Mouse (Mus musculus): Measurements from ENCODE around the gene Pdgfd.
"Not testable (repeated sequence)": the region's sequence is repeated elsewhere in the genome, so short reads cannot be mapped to it uniquely, and the experiment has no call there.

Gene Pdgfd

GRCm38 (mm10) chr9:6168391-6169037, at the start of gene Pdgfd:
Gene Pdgfd (plus strand): TSS chr9:6168584.
- in situ Hi-C loops (cut with MboI; ENCODE audit: low sequenced_read_pairs) = no loop called here

GRCm38 (mm10) chr9:6169038-6169431, 651 bp downstream of the Pdgfd start:
- in situ Hi-C loops (cut with MboI; ENCODE audit: low sequenced_read_pairs) = no loop called here

- in situ Hi-C loops (cut with MboI; ENCODE audit: low sequenced_read_pairs) = no loop called here
These were observed 2.6 kb downstream of the Pdgfd start for GRCm38 (mm10) chr9:6170962-6171361.

DNA sequence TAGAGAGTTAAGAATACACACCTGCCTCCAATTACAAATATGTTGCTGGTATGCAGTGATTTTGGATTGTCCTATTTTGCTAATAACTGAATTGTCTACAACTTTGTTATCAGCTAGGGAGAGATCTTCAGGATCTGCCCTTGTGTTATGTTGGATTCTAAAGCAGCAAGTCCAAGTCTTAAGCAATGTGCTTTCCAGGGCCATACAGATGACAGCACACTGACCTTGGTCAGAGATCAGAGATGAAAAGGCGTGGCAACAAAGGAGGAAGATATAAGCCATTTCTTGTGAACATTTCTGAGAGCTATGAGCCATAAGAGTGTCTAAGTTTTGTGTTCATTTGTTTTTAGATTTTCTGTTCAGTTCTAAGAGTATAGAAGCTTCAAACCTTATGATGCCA, 4.9 kb downstream of the Pdgfd start:
- in situ Hi-C loops (cut with MboI; ENCODE audit: low sequenced_read_pairs) = no loop called here

- in situ Hi-C loops (cut with MboI; ENCODE audit: low sequenced_read_pairs) = no loop called here
These were observed 7.3 kb downstream of the Pdgfd start for GRCm38 (mm10) chr9:6175731-6176130.

DNA sequence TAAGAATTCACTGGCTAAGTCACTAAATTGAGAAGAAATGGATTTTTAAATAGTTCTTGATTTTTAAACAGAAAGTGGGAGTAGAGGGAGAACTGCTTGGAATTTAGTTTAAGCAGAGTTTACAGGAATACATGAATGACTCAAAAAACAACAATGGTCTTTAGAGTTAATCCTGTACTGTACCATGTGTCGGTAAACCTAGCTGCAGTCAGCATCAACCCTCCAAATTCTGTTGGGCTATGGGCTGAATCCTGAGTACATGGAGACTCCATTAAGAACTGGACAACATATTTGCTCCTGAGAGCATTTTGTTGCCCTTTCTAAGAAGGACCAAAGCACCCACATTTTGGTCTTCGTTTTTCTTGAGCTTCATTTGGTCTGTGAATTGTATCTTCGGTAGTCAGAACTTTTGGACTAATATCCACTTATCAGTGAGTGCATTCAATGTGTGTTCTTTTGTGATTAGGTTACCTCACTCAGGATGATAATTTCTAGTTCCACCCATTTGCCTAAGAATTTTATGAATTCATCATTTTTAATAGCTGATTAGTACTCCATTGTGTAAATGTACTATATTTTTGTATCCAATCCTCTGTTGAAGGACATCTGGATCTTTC, 14.0 kb downstream of the Pdgfd start:
- in situ Hi-C loops (cut with MboI; ENCODE audit: low sequenced_read_pairs) = no loop called here

DNA sequence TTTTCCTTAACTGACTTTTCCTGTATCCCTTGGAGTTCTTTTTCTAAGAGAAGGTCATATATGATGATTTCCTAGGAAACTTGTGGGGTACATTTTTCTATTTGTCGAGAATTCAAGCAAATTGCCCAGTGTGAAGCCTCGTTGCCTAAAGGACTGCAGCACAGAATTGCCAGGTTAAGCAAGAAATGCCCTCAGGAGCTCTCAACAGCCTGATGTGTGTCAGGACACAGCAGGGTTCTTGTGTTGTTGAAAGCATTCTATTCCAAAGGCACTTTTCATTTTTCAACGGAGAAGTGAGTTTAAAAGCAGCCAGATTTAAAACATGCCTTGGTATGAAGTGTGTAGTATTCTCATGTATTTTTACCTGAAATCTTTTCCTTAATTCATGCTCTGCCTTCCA, 19.6 kb downstream of the Pdgfd start:
- in situ Hi-C loops (cut with MboI; ENCODE audit: low sequenced_read_pairs) = no loop called here

GRCm38 (mm10) chr9:6193352-6193751, 25.0 kb downstream of the Pdgfd start:
- in situ Hi-C loops (cut with MboI; ENCODE audit: low sequenced_read_pairs) = no loop called here

DNA sequence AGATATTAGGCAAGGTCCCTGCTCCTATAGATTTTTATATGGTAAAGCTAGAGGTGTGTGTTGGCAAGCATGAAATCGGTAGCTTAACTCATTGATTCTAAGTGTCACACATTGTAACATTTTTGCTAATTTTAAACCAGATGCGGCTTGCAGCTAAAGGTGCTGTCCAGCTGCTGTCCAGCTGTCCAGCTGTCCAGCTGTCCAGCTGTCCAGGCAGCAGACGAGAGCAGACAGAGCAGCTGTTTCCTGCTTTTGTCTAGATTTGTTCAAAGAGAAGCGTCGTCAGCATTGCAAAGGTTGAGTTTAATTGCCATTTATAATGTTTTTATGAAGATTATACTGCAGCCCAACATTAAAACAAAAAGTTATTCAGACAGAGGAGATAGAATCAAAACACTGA, 44.5 kb downstream of the Pdgfd start:
- in situ Hi-C loops (cut with MboI; ENCODE audit: low sequenced_read_pairs) = no loop called here

- in situ Hi-C loops (cut with MboI; ENCODE audit: low sequenced_read_pairs) = no loop called here
These were observed 49.1 kb downstream of the Pdgfd start for GRCm38 (mm10) chr9:6217505-6217904.

DNA sequence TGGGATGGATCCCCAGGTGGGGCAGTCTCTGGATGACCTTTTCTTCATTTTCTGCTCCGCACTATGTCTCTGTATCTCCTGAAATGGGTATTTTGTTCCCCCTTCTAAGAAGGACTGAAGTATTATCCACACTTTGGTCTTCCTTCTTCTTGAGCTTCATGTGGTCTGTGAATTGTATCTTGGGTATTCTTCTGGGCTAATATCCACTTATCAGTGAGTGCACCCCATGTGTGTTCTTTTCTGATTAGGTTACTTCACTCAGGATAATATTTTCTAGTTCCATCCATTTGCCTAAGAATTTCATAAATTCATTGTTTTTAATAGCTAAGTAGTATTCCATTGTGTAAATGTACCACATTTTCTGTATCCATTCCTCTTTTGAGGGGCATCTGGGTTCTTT, 67.6 kb downstream of the Pdgfd start:
- in situ Hi-C loops (cut with MboI; ENCODE audit: low sequenced_read_pairs) = not testable (repeated sequence)

- in situ Hi-C loops (cut with MboI; ENCODE audit: low sequenced_read_pairs) = no loop called here
These were observed 81.9 kb downstream of the Pdgfd start for GRCm38 (mm10) chr9:6250320-6250719.

DNA sequence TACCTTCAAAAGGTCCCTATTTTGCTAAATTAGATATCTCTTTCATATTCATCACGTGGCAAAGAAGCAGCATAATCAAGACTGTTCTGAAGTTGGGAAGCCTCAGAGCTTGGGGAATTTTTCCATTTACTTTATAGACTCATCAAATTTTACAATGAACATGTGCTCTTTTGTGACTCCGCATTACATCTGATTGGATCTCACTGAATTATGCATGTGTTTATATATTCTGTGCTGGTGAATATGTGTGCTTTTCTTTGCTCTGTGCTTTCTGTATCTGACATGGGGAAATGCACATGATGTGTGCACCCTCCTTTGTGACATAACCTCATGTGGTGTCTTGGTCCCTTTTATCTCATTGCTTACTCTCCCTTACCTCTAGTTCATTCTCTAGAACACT, 83.6 kb downstream of the Pdgfd start:
- in situ Hi-C loops (cut with MboI; ENCODE audit: low sequenced_read_pairs) = no loop called here

GRCm38 (mm10) chr9:6257072-6257471, 88.7 kb downstream of the Pdgfd start:
- in situ Hi-C loops (cut with MboI; ENCODE audit: low sequenced_read_pairs) = no loop called here

DNA sequence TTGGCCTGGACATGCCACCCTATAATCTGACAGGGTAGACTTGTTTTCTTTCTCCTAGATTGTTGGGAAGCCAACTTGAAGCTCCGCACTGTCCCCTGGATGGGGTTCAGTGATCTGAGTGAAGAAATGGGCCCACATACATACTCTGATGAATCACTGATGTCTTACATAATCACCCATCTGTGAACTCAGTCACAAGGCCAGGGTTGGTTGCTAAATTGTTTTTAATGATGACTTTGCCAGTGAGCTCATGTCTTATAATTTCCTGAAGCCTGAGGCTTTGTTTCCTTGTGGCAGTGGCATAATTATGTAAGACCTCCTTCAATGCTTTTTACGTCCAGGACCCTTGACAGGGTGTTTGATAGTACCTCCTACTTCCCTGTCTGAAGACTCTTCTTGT, 96.4 kb downstream of the Pdgfd start:
- in situ Hi-C loops (cut with MboI; ENCODE audit: low sequenced_read_pairs) = no loop called here

GRCm38 (mm10) chr9:6269796-6270280, 101.5 kb downstream of the Pdgfd start, which contains the start of gene Ddi1:
Gene Ddi1 (minus strand): TSS chr9:6269846.
- in situ Hi-C loops (cut with MboI; ENCODE audit: low sequenced_read_pairs) = no loop called here

DNA sequence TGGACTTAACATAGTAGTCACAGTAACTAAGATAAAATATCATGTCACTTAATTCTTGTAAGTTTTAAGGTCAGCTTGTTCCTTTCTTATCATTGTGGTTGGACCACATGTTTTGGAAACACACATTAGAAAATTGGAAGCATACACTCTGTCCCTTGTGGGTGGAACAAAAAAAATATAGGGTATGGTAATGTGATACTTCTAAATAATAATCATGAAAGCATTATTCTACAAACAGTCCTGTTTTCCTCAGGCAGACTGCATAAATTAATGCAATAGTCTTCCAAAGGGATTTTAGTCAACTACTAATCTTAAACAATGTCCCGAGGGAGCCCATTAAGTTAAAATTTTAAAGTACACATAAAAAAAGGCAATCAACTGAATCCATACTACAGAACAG, 108.0 kb downstream of the Pdgfd start:
- in situ Hi-C loops (cut with MboI; ENCODE audit: low sequenced_read_pairs) = no loop called here

GRCm38 (mm10) chr9:6277526-6277925, 109.1 kb downstream of the Pdgfd start:
- in situ Hi-C loops (cut with MboI; ENCODE audit: low sequenced_read_pairs) = no loop called here

DNA sequence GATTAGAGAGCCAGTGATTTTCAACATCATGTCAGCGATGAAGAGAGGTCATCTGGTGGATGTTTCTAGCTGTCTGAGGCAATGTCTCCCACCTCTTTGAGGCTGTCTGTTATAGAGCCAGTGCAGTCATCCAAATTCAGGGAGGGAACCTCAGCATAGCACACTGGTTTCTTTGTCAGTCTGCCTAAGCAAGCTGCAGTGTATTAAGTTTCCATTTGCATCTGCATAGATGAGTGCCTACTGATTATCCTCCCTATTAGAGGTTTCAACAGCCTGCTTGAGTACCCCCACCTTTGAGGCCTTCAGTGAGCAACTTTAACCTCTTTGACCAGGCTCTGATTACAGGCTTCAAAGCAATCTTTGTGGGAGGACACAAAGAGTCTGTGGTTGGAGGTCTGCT, 118.4 kb downstream of the Pdgfd start:
- in situ Hi-C loops (cut with MboI; ENCODE audit: low sequenced_read_pairs) = no loop called here

DNA sequence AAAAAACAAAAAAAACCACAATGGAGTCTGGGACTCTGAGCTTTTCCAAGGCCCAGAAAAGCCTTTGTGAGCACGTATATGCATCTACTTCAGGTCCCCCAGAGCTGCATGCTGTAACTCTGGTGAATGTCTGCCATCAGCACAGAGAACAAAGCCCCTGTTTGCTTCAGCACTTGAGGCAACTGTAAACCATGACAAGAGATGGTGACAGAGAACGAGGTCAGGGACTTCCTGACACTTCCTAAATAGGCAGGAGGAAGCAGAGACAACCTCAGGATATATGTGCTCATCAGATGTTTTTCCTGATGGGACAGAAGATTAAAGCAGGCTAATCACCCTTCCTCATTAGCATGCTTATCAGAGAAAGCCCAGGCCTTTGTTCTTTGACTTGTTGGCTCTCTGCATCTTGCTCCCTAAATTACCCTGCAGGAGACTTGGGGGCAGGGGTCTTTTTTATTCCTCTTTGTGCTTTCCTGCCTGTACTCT, 120.9 kb downstream of the Pdgfd start:
- in situ Hi-C loops (cut with MboI; ENCODE audit: low sequenced_read_pairs) = no loop called here

DNA sequence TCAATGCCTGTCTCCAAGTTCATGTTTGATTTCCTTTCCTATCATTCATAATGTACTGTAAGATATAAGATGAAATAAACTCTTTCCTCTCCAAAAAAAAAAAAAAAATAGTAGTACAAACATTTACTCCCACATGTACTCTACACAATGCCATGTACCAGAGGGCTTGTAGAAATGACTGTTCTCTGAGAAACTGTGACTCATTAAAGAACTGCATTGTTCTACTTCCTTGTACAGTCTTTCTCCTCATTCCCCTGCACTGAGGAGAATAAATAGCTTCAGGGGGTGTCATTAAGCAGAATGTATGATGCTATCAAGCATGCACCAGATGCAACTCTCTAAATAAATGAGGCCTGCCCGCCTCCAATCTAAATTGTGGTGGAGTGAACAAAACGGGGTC, 130.2 kb downstream of the Pdgfd start:
- in situ Hi-C loops (cut with MboI; ENCODE audit: low sequenced_read_pairs) = no loop called here

DNA sequence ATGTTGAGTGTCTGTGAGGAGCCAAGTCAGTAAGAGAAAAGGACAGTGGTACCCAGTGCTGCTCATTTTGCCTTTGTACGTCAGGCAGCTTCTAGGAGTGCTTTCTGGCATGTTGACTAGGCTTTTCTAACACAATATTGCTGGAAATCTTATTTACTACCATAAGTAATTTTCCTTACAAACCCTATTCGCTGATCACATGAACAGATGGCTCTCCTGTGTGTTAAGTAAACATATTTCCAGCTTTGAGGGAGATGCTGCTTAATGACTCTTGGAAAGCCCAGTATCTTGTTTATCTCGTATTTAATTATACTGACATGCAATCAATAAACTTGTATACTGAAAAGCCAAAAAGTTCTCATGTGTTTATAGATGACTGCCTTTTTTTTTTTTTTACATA, 133.7 kb downstream of the Pdgfd start:
- in situ Hi-C loops (cut with MboI; ENCODE audit: low sequenced_read_pairs) = no loop called here

DNA sequence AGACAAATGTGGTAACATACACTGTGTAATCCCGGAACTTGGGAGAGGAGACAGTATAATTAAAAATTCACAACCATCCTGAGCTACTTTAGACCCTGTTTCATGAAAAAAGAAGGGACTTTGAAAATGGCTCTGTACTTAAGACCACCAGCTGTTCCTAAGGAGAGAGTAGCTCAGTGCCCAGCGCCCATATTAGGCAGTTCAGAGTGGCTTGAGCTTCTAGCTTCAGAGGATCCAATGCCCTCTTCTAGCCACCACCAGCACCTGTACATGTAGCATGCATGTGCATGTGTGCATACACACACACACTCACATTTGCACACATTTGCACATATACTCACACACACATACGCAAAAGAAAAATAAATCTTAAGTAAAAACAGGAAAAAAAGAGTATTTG, 136.2 kb downstream of the Pdgfd start:
- in situ Hi-C loops (cut with MboI; ENCODE audit: low sequenced_read_pairs) = no loop called here

All from CH12F3 (cell line).